In genomic region chr9:65536491-65536890, GRCm38 (mm10) we compare ENCODE assay signal across 27 mouse cellular contexts. TPM values are rescaled to one million over a fixed set of nuclear protein-coding genes. Genes with fewer than 3 reads are reported as not detected.
A peak's percentile ranks its signal among the peaks of the same experiment; 100 is the strongest.
DNase-seq lines count a peak whose midpoint lies in the region; ATAC-seq and TF ChIP-seq lines count a peak whose summit lies in the region.
"Had no signal": no experiment of that assay in that cellular context is flagged by ENCODE, and none has a peak within 500 bp of the region (broad histone marks: within the 10 kb centered on the region; RNA-seq: fewer than 3 reads in every experiment).

No protein-coding gene starts in this region.

- intact Hi-C loops in gastrocnemius, adult 2 months (cut with DNase I), result no loop called here
- intact Hi-C loops in gastrocnemius, postnatal 14 days (cut with DNase I; ENCODE audit: low total_unique reads), result no loop called here

- 73% methylated on average over 4 of the region's 4 CpGs for WGBS in lung, postnatal 0 days
- WGBS in bone marrow, adult 2 months, result 55% methylated on average over 4 of the region's 4 CpGs
- WGBS in liver, embryonic 15.5 days (ENCODE audit: insufficient replicate concordance), result 61% methylated on average over 4 of the region's 4 CpGs

- H3K9ac ChIP-seq in lung, postnatal 0 days (replicated peaks; ENCODE audit: low read depth), result no peak overlapping the region
- H3K9ac ChIP-seq in liver, embryonic 15.5 days, result no peak overlapping the region
- H3K9ac ChIP-seq: forebrain, postnatal 0 days; hindbrain, embryonic 14.5 days had no signal

- peak overlapping the region; percentile 32; the same call in 1 of the 2 replicates for H3K27ac ChIP-seq in gastrocnemius, adult 2 months
- no peak overlapping the region for H3K27ac ChIP-seq in lung, postnatal 0 days (ENCODE audit: low read length)
- H3K27ac ChIP-seq in bone marrow, adult 2 months (ENCODE audit: control insufficient read depth, insufficient read depth, low read depth, low read length, poor library complexity), result peak overlapping the region; percentile 92
- H3K27ac ChIP-seq in liver, embryonic 15.5 days (replicated peaks), result peak overlapping the region; percentile 35; the same call in 1 of the 2 replicates
- H3K27ac ChIP-seq: hindbrain, embryonic 14.5 days; layer of hippocampus, adult 2 months; midbrain, embryonic 10.5 days had no signal

- no peak for TF ChIP-seq POLR2A in bone marrow, adult 2 months (IDR thresholded peaks at IDR 0.05; ENCODE audit: borderline replicate concordance, control insufficient read depth, low read depth, low read length)

- DNase-seq in gastrocnemius, adult 2 months, result no peak
- DNase-seq in gastrocnemius, postnatal 14 days, result no peak
- no peak for DNase-seq in lung, postnatal 0 days (ENCODE audit: low spot score)
- no peak for DNase-seq in lung, postnatal 25 days (ENCODE audit: low spot score)
- DNase-seq in ovary, postnatal 36 days (ENCODE audit: low spot score), result no peak
- DNase-seq in urinary bladder, postnatal 36 days (ENCODE audit: low spot score in 2 of 2), result no peak
- DNase-seq: adrenal gland, postnatal 14 days; cerebellum, adult 18-20 months; cerebellum, postnatal 25 days; embryo, embryonic 11 days; forebrain, postnatal 0 days; kidney, adult 8-10 months; kidney, postnatal 14 days; layer of hippocampus, postnatal 36 days; lung, postnatal 10 days had no signal

- TF ChIP-seq EP300 in lung, postnatal 0 days (IDR thresholded peaks at IDR 0.05), result no peak

- H3K9me3 ChIP-seq in lung, postnatal 0 days (ENCODE audit: low read length), result no peaks in the 10 kb centered on the region
- no peaks in the 10 kb centered on the region for H3K9me3 ChIP-seq in liver, embryonic 15.5 days (replicated peaks)
- H3K9me3 ChIP-seq: G1E had no signal

- no peak for ATAC-seq in lung, postnatal 0 days
- no peak for ATAC-seq in liver, embryonic 15.5 days (ENCODE audit: insufficient read depth)
- ATAC-seq: forebrain, postnatal 0 days had no signal

- H3K27me3 ChIP-seq in lung, postnatal 0 days (replicated peaks; ENCODE audit: insufficient read depth, low read length), result no peaks in the 10 kb centered on the region
- no peaks in the 10 kb centered on the region for H3K27me3 ChIP-seq in liver, embryonic 15.5 days

- no peaks in the 10 kb centered on the region for H3K36me3 ChIP-seq in lung, postnatal 0 days (ENCODE audit: insufficient read depth, low read length)
- H3K36me3 ChIP-seq in liver, embryonic 15.5 days (replicated peaks), result no peaks in the 10 kb centered on the region
- H3K36me3 ChIP-seq: G1E; midbrain, embryonic 10.5 days had no signal

- no peak overlapping the region for H3K4me3 ChIP-seq in gastrocnemius, adult 2 months
- no peak overlapping the region for H3K4me3 ChIP-seq in lung, postnatal 0 days (ENCODE audit: low read depth, low read length)
- H3K4me3 ChIP-seq in bone marrow, adult 2 months (replicated peaks; ENCODE audit: control insufficient read depth, low read depth, low read length), result no peak overlapping the region
- H3K4me3 ChIP-seq in liver, embryonic 15.5 days (replicated peaks), result no peak overlapping the region
- H3K4me3 ChIP-seq: layer of hippocampus, adult 2 months; midbrain, embryonic 10.5 days had no signal

- no peaks in the 10 kb centered on the region; the same call in 1 of the 2 replicates for H3K4me1 ChIP-seq in lung, postnatal 0 days (ENCODE audit: insufficient read depth, low read depth, low read length)
- H3K4me1 ChIP-seq in bone marrow, adult 2 months (ENCODE audit: control insufficient read depth, insufficient read depth, low read length), result peaks cover 15% of the 10 kb centered on the region
- peaks cover 50% of the 10 kb centered on the region for H3K4me1 ChIP-seq in liver, embryonic 15.5 days (replicated peaks)
- H3K4me1 ChIP-seq: midbrain, embryonic 10.5 days had no signal

- H3K4me2 ChIP-seq in lung, postnatal 0 days (replicated peaks; ENCODE audit: low read depth, low read length), result no peak overlapping the region
- no peak overlapping the region for H3K4me2 ChIP-seq in liver, embryonic 15.5 days
- H3K4me2 ChIP-seq: hindbrain, embryonic 14.5 days had no signal

- no peak for TF ChIP-seq CTCF in gastrocnemius, adult 2 months (IDR thresholded peaks at IDR 0.05)
- 0 out of 2 replicates have a peak, but pooled peaks have one; percentile 2 for TF ChIP-seq CTCF in lung, postnatal 0 days (IDR thresholded peaks at IDR 0.05)
- no peak for TF ChIP-seq CTCF in bone marrow, adult 2 months (IDR thresholded peaks at IDR 0.05; ENCODE audit: control insufficient read depth, insufficient read depth, low read length)

RNA-seq across cellular contexts. Expression of gene Ankdd1a, which starts 16.5 kb away (rescaled TPM):
- not detected for total RNA-seq in gastrocnemius, adult 2 months (2021)
- total RNA-seq in gastrocnemius, postnatal 14 days (2021), result not detected
- not detected in 2 replicates for polyA plus RNA-seq in lung, postnatal 0 days (2015; fragmentation: Nextera tagmentation; extraction: Ambion mirVana)
- polyA plus RNA-seq in bone marrow, adult 2 months (2011; ENCODE audit: insufficient read depth, insufficient read length, low replicate concordance, missing spikeins), result 1.2 TPM in 1 of 2 replicates, not detected in the other
- 0.09 TPM in 1 of 2 replicates, not detected in the other for polyA plus RNA-seq in liver, embryonic 15.5 days (2015; fragmentation: Nextera tagmentation; extraction: Ambion mirVana)
- total RNA-seq: adrenal gland, postnatal 14 days; gastrocnemius, adult 18-20 months; granulocyte monocyte progenitor cell, adult 5-6 weeks; heart, postnatal 25 days had no signal
- polyA plus RNA-seq: embryonic facial prominence, embryonic 14.5 days; G1E; intestine, embryonic 14.5 days; midbrain, embryonic 10.5 days; stomach, embryonic 14.5 days had no signal

RNA-seq across cellular contexts. Expression of gene Plekho2, which starts 43.3 kb away (rescaled TPM):
- total RNA-seq in gastrocnemius, adult 2 months (2021), result 1 to 10 TPM; 4.4 to 4.5 TPM
- 10 to 100 TPM in 1 of 2 experiments, 1 to 10 TPM in 1; 8.3 to 10.7 TPM for total RNA-seq in gastrocnemius, postnatal 14 days (2021)
- polyA plus RNA-seq in lung, postnatal 0 days (2015; fragmentation: Nextera tagmentation; extraction: Ambion mirVana), result 20.3 and 21.1 TPM in 2 replicates
- 25.7 and 55.0 TPM in 2 replicates for polyA plus RNA-seq in bone marrow, adult 2 months (2011; ENCODE audit: insufficient read depth, insufficient read length, low replicate concordance, missing spikeins)
- 27.0 and 27.3 TPM in 2 replicates for polyA plus RNA-seq in liver, embryonic 15.5 days (2015; fragmentation: Nextera tagmentation; extraction: Ambion mirVana)

RNA-seq across cellular contexts. Expression of gene Pif1, which starts 50.5 kb away (rescaled TPM):
- not detected for total RNA-seq in gastrocnemius, adult 2 months (2021)
- total RNA-seq in gastrocnemius, postnatal 14 days (2021), result under 1 TPM; 0.44 to 0.57 TPM
- 0.56 and 0.87 TPM in 2 replicates for polyA plus RNA-seq in lung, postnatal 0 days (2015; fragmentation: Nextera tagmentation; extraction: Ambion mirVana)
- 16.5 and 29.8 TPM in 2 replicates for polyA plus RNA-seq in bone marrow, adult 2 months (2011; ENCODE audit: insufficient read depth, insufficient read length, low replicate concordance, missing spikeins)
- polyA plus RNA-seq in liver, embryonic 15.5 days (2015; fragmentation: Nextera tagmentation; extraction: Ambion mirVana), result 10.0 and 13.2 TPM in 2 replicates
- total RNA-seq: gastrocnemius, adult 18-20 months; heart, postnatal 25 days had no signal
